Comparison of ENCODE assay signal across 12 mouse cellular contexts in the genomic region with DNA sequence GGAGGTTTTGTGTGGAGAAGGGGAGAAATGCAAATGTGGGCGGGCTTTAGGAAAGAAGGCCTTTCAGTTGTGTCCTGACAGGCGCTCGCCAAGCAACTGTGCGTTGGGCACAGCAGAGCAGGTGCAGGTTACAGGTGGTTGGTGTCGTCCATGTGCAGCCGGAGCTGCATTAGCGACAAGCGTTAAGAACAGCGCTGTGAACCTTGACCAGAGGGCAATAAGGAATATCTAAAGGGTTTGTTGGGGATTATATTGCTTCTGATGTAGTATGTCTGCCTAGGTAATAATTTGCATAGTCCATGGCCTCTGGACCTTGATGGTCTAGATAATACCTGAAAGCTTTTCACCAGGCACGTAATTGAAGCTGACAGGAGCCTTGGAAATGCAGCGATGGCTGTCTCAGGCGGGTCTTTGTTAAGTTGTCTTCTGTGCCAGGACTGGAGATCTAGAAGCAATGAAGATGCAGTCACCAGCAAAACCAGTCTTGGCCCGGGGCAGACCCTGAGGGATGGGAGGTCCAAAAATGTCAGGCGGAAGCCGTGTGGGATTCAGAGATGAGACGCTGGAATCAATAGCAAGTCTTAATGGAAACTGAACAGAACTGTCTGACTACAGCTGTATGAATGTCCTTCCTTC. TPM values are rescaled to one million over a fixed set of nuclear protein-coding genes. Genes with fewer than 3 reads are reported as not detected.
DNase-seq lines count a peak whose midpoint lies in the region; ATAC-seq and TF ChIP-seq lines count a peak whose summit lies in the region.
"Had no signal": no experiment of that assay in that cellular context is flagged by ENCODE, and none has a peak within 500 bp of the region (broad histone marks: within the 10 kb centered on the region; RNA-seq: fewer than 3 reads in every experiment).

No protein-coding gene starts in this region.

- peak overlapping the region; percentile 94 for H3K4me2 ChIP-seq in lung, embryonic 15.5 days
- peak overlapping the region; percentile 15 for H3K4me2 ChIP-seq in forebrain, embryonic 15.5 days (replicated peaks)
- H3K4me2 ChIP-seq in midbrain, embryonic 14.5 days (ENCODE audit: low read length): peak overlapping the region; percentile 81

- no peaks in the 10 kb centered on the region for H3K27me3 ChIP-seq in lung, embryonic 15.5 days
- H3K27me3 ChIP-seq in forebrain, embryonic 15.5 days: no peaks in the 10 kb centered on the region
- H3K27me3 ChIP-seq in kidney, adult 2 months (replicated peaks; ENCODE audit: control insufficient read depth, insufficient read depth, low read length): no peaks in the 10 kb centered on the region
- no peaks in the 10 kb centered on the region for H3K27me3 ChIP-seq in midbrain, embryonic 14.5 days (ENCODE audit: control insufficient read depth, insufficient read depth, low read length)

- no peak overlapping the region for H3K9ac ChIP-seq in lung, embryonic 15.5 days
- H3K9ac ChIP-seq in forebrain, embryonic 15.5 days (replicated peaks): no peak overlapping the region
- no peak overlapping the region for H3K9ac ChIP-seq in midbrain, embryonic 14.5 days (replicated peaks; ENCODE audit: low read length)

- no peak for ATAC-seq in lung, embryonic 15.5 days (ENCODE audit: borderline replicate concordance, extremely low read depth, low FRiP score, low TSS enrichment)
- no peak for ATAC-seq in forebrain, embryonic 15.5 days (replicated peaks)
- no peak for ATAC-seq in midbrain, embryonic 14.5 days (ENCODE audit: low FRiP score, low TSS enrichment)
- ATAC-seq in cerebellum, adult (ENCODE audit: insufficient number of reproducible peaks, low FRiP score, low TSS enrichment): no peak

- no peak for TF ChIP-seq POLR2A in kidney, adult 2 months (IDR thresholded peaks at IDR 0.05; ENCODE audit: low read depth, low read length)

- H3K27ac ChIP-seq in lung, embryonic 15.5 days: no peak overlapping the region
- H3K27ac ChIP-seq in forebrain, embryonic 15.5 days (replicated peaks): no peak overlapping the region
- H3K27ac ChIP-seq in kidney, adult 2 months (ENCODE audit: insufficient read depth, low read depth, low read length): peak overlapping the region; percentile 86; the same call in 1 of the 2 replicates
- no peak overlapping the region for H3K27ac ChIP-seq in midbrain, embryonic 14.5 days (replicated peaks; ENCODE audit: low read depth, low read length)

- intact Hi-C loops in left cerebral cortex, postnatal 25 days (cut with DNase I): loop anchor here (2.0 kb wide), 1 partner anchor 62 kb away; no protein-coding TSS in a partner anchor

- no peaks in the 10 kb centered on the region for H3K9me3 ChIP-seq in lung, embryonic 15.5 days
- no peaks in the 10 kb centered on the region for H3K9me3 ChIP-seq in forebrain, embryonic 15.5 days
- no peaks in the 10 kb centered on the region for H3K9me3 ChIP-seq in midbrain, embryonic 14.5 days (ENCODE audit: control insufficient read depth, low read length)

- TF ChIP-seq CTCF in kidney, adult 2 months (conservative IDR thresholded peaks at IDR 0.05; ENCODE audit: insufficient read depth, insufficient read length, low read depth, low read length): no peak

- peaks cover 35% of the 10 kb centered on the region for H3K4me1 ChIP-seq in lung, embryonic 15.5 days
- H3K4me1 ChIP-seq in forebrain, embryonic 15.5 days: peaks cover 47% of the 10 kb centered on the region
- peaks cover 16% of the 10 kb centered on the region; the same call in 1 of the 2 replicates for H3K4me1 ChIP-seq in kidney, adult 2 months (ENCODE audit: control insufficient read depth, insufficient read depth, low read length)
- H3K4me1 ChIP-seq in midbrain, embryonic 14.5 days (ENCODE audit: control insufficient read depth, insufficient read depth, low read length): peaks cover 25% of the 10 kb centered on the region

- no peak overlapping the region for H3K4me3 ChIP-seq in lung, embryonic 15.5 days
- no peak overlapping the region for H3K4me3 ChIP-seq in forebrain, embryonic 15.5 days
- peak overlapping the region; percentile 7; the same call in 1 of the 2 replicates for H3K4me3 ChIP-seq in kidney, adult 2 months (ENCODE audit: insufficient read depth, low read depth, low read length)
- no peak overlapping the region for H3K4me3 ChIP-seq in midbrain, embryonic 14.5 days (replicated peaks; ENCODE audit: low read depth, low read length)

- no peak for DNase-seq in lung, postnatal 14 days
- DNase-seq in kidney, adult 2 months: peak; percentile 59
- peak; percentile 3 for DNase-seq in midbrain, embryonic 14.5 days
- no peak for DNase-seq in spleen, adult 18-20 months
- no peak for DNase-seq in left cerebral cortex, postnatal 25 days (ENCODE audit: low spot score in 2 of 2)
- DNase-seq: adrenal gland, postnatal 36 days; embryo, embryonic 11 days; gastrocnemius, postnatal 36 days; layer of hippocampus, adult 9-11 months had no signal

- H3K36me3 ChIP-seq in lung, embryonic 15.5 days: no peaks in the 10 kb centered on the region
- no peaks in the 10 kb centered on the region for H3K36me3 ChIP-seq in forebrain, embryonic 15.5 days
- H3K36me3 ChIP-seq in kidney, adult 2 months (ENCODE audit: control insufficient read depth, insufficient read depth, low read length): no peaks in the 10 kb centered on the region
- no peaks in the 10 kb centered on the region for H3K36me3 ChIP-seq in midbrain, embryonic 14.5 days (ENCODE audit: control insufficient read depth, insufficient read depth, low read length)

- WGBS in lung, embryonic 15.5 days: 65% methylated on average over 16 of the region's 16 CpGs
- 85% methylated on average over 16 of the region's 16 CpGs for WGBS in forebrain, embryonic 15.5 days
- 50% methylated on average over 16 of the region's 16 CpGs for WGBS in kidney, adult 2 months
- WGBS in midbrain, embryonic 14.5 days: 61% methylated on average over 16 of the region's 16 CpGs

RNA-seq across cellular contexts. Expression of gene Ssx2ip, which starts 2.8 kb away (rescaled TPM):
- 31.4 and 33.5 TPM in 2 replicates for polyA plus RNA-seq in lung, embryonic 15.5 days (2015; fragmentation: Nextera tagmentation; extraction: Ambion mirVana)
- 24.0 and 25.1 TPM in 2 replicates for polyA plus RNA-seq in forebrain, embryonic 15.5 days (2015; fragmentation: Nextera tagmentation; extraction: Ambion mirVana)
- polyA plus RNA-seq in kidney, adult 2 months (2012; rRNA removed): 7.3 and 8.0 TPM in 2 replicates
- 13.1 and 18.9 TPM in 2 replicates for polyA plus RNA-seq in midbrain, embryonic 14.5 days (2014; fragmentation: Nextera tagmentation; extraction: Ambion mirVana)
- total RNA-seq in left cerebral cortex, postnatal 25 days (2021): 10 to 100 TPM; 97.0 to 97.3 TPM

RNA-seq across cellular contexts. Expression of gene Ctbs, which starts 42.4 kb away (rescaled TPM):
- polyA plus RNA-seq in lung, embryonic 15.5 days (2015; fragmentation: Nextera tagmentation; extraction: Ambion mirVana): 10.0 and 11.1 TPM in 2 replicates
- 4.0 TPM in 2 replicates for polyA plus RNA-seq in forebrain, embryonic 15.5 days (2015; fragmentation: Nextera tagmentation; extraction: Ambion mirVana)
- 10.5 and 10.7 TPM in 2 replicates for polyA plus RNA-seq in kidney, adult 2 months (2012; rRNA removed)
- 3.0 and 3.8 TPM in 2 replicates for polyA plus RNA-seq in midbrain, embryonic 14.5 days (2014; fragmentation: Nextera tagmentation; extraction: Ambion mirVana)
- 1 to 10 TPM; 6.3 to 8.4 TPM for total RNA-seq in left cerebral cortex, postnatal 25 days (2021)

Comparison
In these comparisons a context has a peak if more than half of its experiments do, and no peak if none do; other contexts are left out.
1. H3K4me2 ChIP-seq: peak in every context shown above with its lines; median percentile 94 in lung, embryonic 15.5 days; 81 in midbrain, embryonic 14.5 days; 15 in forebrain, embryonic 15.5 days.
2. DNase-seq: peak in kidney, adult 2 months (single experiment) and midbrain, embryonic 14.5 days (single experiment); none in lung, postnatal 14 days (single experiment), spleen, adult 18-20 months (0 of 2) and left cerebral cortex, postnatal 25 days (0 of 2).